Mouse (Mus musculus) CH12.LX (cell line): ENCODE measurements around the gene Usp32. TPM values are rescaled to one million over a fixed set of nuclear protein-coding genes. Genes with fewer than 3 reads are reported as not detected.

Source experiments
- DNase-seq: peaks from one replicate; pipeline ENCODE4 v3.0.0-alpha.2; 2013; ENCODE audit errors: extremely low read depth
- H3K27ac ChIP-seq: 2 replicates; pipeline ENCODE4 v1.5.1; 2012; ENCODE audit warnings: low read depth, mild to moderate bottlenecking, control low read depth, moderate library complexity; ENCODE audit not compliant: insufficient read depth
- H3K27me3 ChIP-seq: replicated peaks from 2 replicates; pipeline ENCODE3; 2012; ENCODE audit warnings: inconsistent platforms
- H3K36me3 ChIP-seq, 2 experiments: replicated peaks in 1 of 2; 2 replicates each; pipeline versions ENCODE3 to v1.6.1; 2012; ENCODE audit warnings: inconsistent platforms in 1 of 2, low read length in 1 of 2, mild to moderate bottlenecking in 1 of 2, mixed read lengths in 1 of 2, moderate library complexity in 1 of 2; ENCODE audit not compliant: control insufficient read depth in 1 of 2, insufficient read depth in 1 of 2
- H3K4me1 ChIP-seq, 2 experiments: 2 replicates each; pipeline ENCODE4 v1.6.1; 2012; ENCODE audit warnings: inconsistent platforms in 1 of 2, moderate library complexity in 1 of 2; ENCODE audit not compliant: insufficient read depth in 2 of 2, control insufficient read depth in 1 of 2
- H3K4me2 ChIP-seq: 2 replicates; pipeline ENCODE4 v1.6.1; 2012; ENCODE audit warnings: low read depth, mild to moderate bottlenecking, control low read depth; ENCODE audit not compliant: poor library complexity, insufficient read depth, severe bottlenecking
- H3K4me3 ChIP-seq, 3 experiments: fragments of 150-350 bp in 1 of 3; sonication (generic) in 1 of 3; replicated peaks in 1 of 3; 2 replicates each; pipeline versions ENCODE3 to v1.5.1; 2011 to 2012; ENCODE audit warnings: low read depth in 2 of 3, low read length in 2 of 3, mild to moderate bottlenecking in 2 of 3, moderate library complexity in 2 of 3, control low read depth in 1 of 3, improper control_type of control experiment in 1 of 3, inconsistent platforms in 1 of 3, mixed read lengths in 1 of 3; ENCODE audit not compliant: poor library complexity in 1 of 3
- H3K79me2 ChIP-seq: replicated peaks from 2 replicates; pipeline ENCODE4 v1.6.1; 2012; ENCODE audit warnings: mild to moderate bottlenecking, moderate library complexity; ENCODE audit not compliant: control insufficient read depth, poor library complexity, insufficient read depth, severe bottlenecking; ENCODE audit errors: extremely low read depth
- H3K9ac ChIP-seq: 2 replicates; pipeline ENCODE4 v1.6.1; 2012; ENCODE audit warnings: low read depth, mild to moderate bottlenecking, control low read depth, moderate library complexity; ENCODE audit not compliant: insufficient read depth
- H3K9me3 ChIP-seq: replicated peaks from 2 replicates; pipeline ENCODE3; 2012; ENCODE audit warnings: low read length, inconsistent platforms, mixed read lengths
- BHLHE40 ChIP-seq: IDR thresholded peaks from 2 replicates; pipeline ENCODE4 v1.6.1; 2011; ENCODE audit warnings: mild to moderate bottlenecking, low read depth, low read length, improper control_type of control experiment
- E2F4 ChIP-seq: IDR thresholded peaks from 2 replicates; pipeline ENCODE4 v1.6.1; 2011; ENCODE audit warnings: low read depth, low read length, improper control_type of control experiment; ENCODE audit not compliant: insufficient replicate concordance
- ELF1 ChIP-seq: IDR thresholded peaks from 2 replicates; pipeline ENCODE4 v1.6.1; 2014; ENCODE audit warnings: low read depth, mild to moderate bottlenecking, inconsistent platforms, low read length, improper control_type of control experiment
- EP300 ChIP-seq: IDR thresholded peaks from 2 replicates; pipeline ENCODE4 v1.6.1; 2011; ENCODE audit warnings: low read length, improper control_type of control experiment
- ETS1 ChIP-seq: conservative IDR thresholded peaks from 2 replicates; pipeline ENCODE4 v1.6.1; 2012; ENCODE audit warnings: low read depth, mild to moderate bottlenecking, inconsistent platforms, low read length, improper control_type of control experiment, moderate library complexity
- IRF4 ChIP-seq: IDR thresholded peaks from 2 replicates; pipeline ENCODE4 v1.6.1; 2014; ENCODE audit warnings: low read depth, mild to moderate bottlenecking, inconsistent platforms, low read length, improper control_type of control experiment
- JUN ChIP-seq: IDR thresholded peaks from 2 replicates; pipeline ENCODE4 v1.6.1; 2011; ENCODE audit warnings: low read depth, mild to moderate bottlenecking, low read length, improper control_type of control experiment, moderate library complexity; ENCODE audit not compliant: insufficient read depth
- KAT2A ChIP-seq: IDR thresholded peaks from 2 replicates; pipeline ENCODE4 v1.6.1; 2012; ENCODE audit warnings: low read length, improper control_type of control experiment, inconsistent platforms; ENCODE audit not compliant: insufficient replicate concordance
- MAFK ChIP-seq: IDR thresholded peaks from 2 replicates; pipeline ENCODE4 v1.6.1; 2011; ENCODE audit warnings: low read length, improper control_type of control experiment; ENCODE audit not compliant: insufficient replicate concordance
- NELFE ChIP-seq: IDR thresholded peaks from 2 replicates; pipeline ENCODE4 v1.6.1; 2011; ENCODE audit warnings: low read depth, low read length, improper control_type of control experiment
- NRF1 ChIP-seq: IDR thresholded peaks from 2 replicates; pipeline ENCODE4 v1.6.1; 2014; ENCODE audit warnings: low read depth, mild to moderate bottlenecking, inconsistent platforms, low read length, improper control_type of control experiment, moderate library complexity
- RAD21 ChIP-seq: IDR thresholded peaks from 2 replicates; pipeline ENCODE4 v1.6.1; 2011; ENCODE audit warnings: low read depth, mild to moderate bottlenecking, low read length, improper control_type of control experiment, moderate library complexity
- SIN3A ChIP-seq: IDR thresholded peaks from 2 replicates; pipeline ENCODE4 v1.6.1; 2012; ENCODE audit warnings: low read length, improper control_type of control experiment, inconsistent platforms
- SMC3 ChIP-seq: IDR thresholded peaks from 2 replicates; pipeline ENCODE4 v1.6.1; 2011; ENCODE audit warnings: low read depth, low read length, improper control_type of control experiment
- TBP ChIP-seq: conservative IDR thresholded peaks from 2 replicates; pipeline ENCODE4 v1.6.1; 2011; ENCODE audit warnings: low read depth, low read length, improper control_type of control experiment
- TCF12 ChIP-seq: IDR thresholded peaks from 2 replicates; pipeline ENCODE4 v1.6.1; 2014; ENCODE audit warnings: low read depth, mild to moderate bottlenecking, inconsistent platforms, low read length, improper control_type of control experiment
- ZC3H11A ChIP-seq: IDR thresholded peaks from 2 replicates; pipeline ENCODE4 v1.6.1; 2012; ENCODE audit warnings: low read depth, mild to moderate bottlenecking, inconsistent platforms, low read length, improper control_type of control experiment
- ZKSCAN1 ChIP-seq: IDR thresholded peaks from 2 replicates; pipeline ENCODE4 v1.6.1; 2012; ENCODE audit warnings: low read depth, inconsistent platforms, low read length, improper control_type of control experiment, borderline replicate concordance
- ZMIZ1 ChIP-seq: IDR thresholded peaks from 2 replicates; pipeline ENCODE4 v1.6.1; 2012; ENCODE audit warnings: low read depth, mild to moderate bottlenecking, inconsistent platforms, low read length, improper control_type of control experiment
- ZNF384 ChIP-seq: IDR thresholded peaks from 2 replicates; pipeline ENCODE4 v1.6.1; 2012; ENCODE audit warnings: low read depth, low read length, improper control_type of control experiment, inconsistent platforms
- dilution Hi-C: fragments of 300-500 bp; cut with MboI; formaldehyde crosslinking; loops from 2 replicates; pipeline ENCODE4 v1.14.3; 2020; ENCODE audit warnings: low sequenced_read_pairs; ENCODE audit not compliant: extremely low pct_unique_long_range_greater_than_20kb, extremely low pct_ligation_motif_present
- in situ Hi-C: fragments of 300-500 bp; cut with MboI; formaldehyde crosslinking; loops from 3 replicates; pipeline ENCODE4 v1.14.3; 2019; ENCODE audit warnings: low sequenced_read_pairs, low pct_ligation_motif_present, low pct_unique_long_range_greater_than_20kb, mixed read lengths
- polyA plus RNA-seq: library from polyadenylated mRNA; unstranded; fragments of >175 nt; gene quantifications from 2 replicates; pipeline ENCODE4 v1.2.1, GENCODE M21; 2012; ENCODE audit warnings: low read depth; ENCODE audit not compliant: insufficient read length
- total RNA-seq, 2 experiments: library from RNA; depleted of rRNA; stranded (reverse); fragments of 300-350 nt in 1 of 2; fragments of >200 nt in 1 of 2; gene quantifications; 2 replicates each; pipeline ENCODE4 v1.2.3; 2012 to 2014

Gene Usp32
- total and polyA plus RNA-seq, 3 experiments: 7.4 to 12.0 (median 11.8) TPM

DNA sequence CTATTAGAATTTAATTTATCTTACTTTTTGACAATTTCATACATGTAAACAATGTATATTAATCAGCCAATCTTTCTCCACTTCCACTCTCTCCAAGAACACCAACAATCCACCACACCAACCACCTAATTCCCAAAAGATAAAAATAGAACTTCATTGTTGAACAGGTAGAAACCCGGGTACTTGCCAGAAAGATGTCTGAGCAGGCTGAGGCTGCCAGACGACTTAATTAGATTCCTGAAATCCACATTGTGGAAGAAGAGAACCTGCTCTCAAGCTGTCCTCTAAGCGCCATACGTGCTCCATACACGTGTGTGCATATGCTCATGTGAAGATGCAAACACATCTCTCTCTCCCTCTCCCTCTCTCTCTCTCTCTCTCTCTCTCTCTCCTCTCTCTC, 83.1 kb downstream of the Usp32 start:
- in situ Hi-C loops (no loop called here), dilution Hi-C loops (no loop called here)
- Histone ChIP-seq H3K27ac (no peak overlapping the region), H3K4me1 (peaks cover 0 to 17% of the 10 kb centered on the region in 2 experiments; a peak in 2 of 4 replicates), H3K79me2 (no peaks in the 10 kb centered on the region), H3K9me3 (no peaks in the 10 kb centered on the region), H3K4me2 (no peak overlapping the region), H3K4me3 (no peak overlapping the region), H3K36me3 (peaks cover 0 to 11% of the 10 kb centered on the region in 2 experiments), H3K9ac (no peak overlapping the region), H3K27me3 (no peaks in the 10 kb centered on the region)
- TF ChIP-seq ETS1 (no peak), MAFK (no peak), ELF1 (no peak)
- no peak for DNase-seq

DNA sequence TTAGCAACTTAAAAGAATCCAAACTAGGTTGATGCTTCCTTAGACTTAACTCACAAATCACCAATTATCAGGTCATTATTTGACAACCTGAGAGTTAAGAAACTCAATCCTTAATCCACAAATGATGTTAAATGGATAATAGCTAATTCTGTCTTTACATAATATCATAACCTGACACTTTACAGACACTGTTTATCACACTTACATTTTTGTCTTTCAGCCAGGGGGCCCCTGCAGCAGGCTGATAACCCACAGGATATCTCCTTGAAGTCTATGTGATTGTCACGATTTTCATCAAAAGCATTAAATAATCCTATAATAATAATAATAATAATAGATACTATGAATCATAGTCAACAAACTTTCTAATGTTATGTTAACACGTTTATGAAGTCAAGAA, 84.4 kb downstream of the Usp32 start:
- Histone ChIP-seq H3K4me1 (peaks cover 0 to 15% of the 10 kb centered on the region in 2 experiments; a peak in 2 of 4 replicates), H3K4me2 (no peak overlapping the region), H3K4me3 (no peak overlapping the region), H3K27me3 (no peaks in the 10 kb centered on the region), H3K9me3 (no peaks in the 10 kb centered on the region), H3K79me2 (no peaks in the 10 kb centered on the region), H3K36me3 (peaks cover 0 to 12% of the 10 kb centered on the region in 2 experiments), H3K9ac (no peak overlapping the region), H3K27ac (no peak overlapping the region)
- DNase-seq: no peak
- in situ Hi-C loops (no loop called here), dilution Hi-C loops (no loop called here)
- TF ChIP-seq TBP (no peak), SIN3A (no peak), KAT2A (no peak), E2F4 (no peak), ZMIZ1 (no peak), ZC3H11A (no peak), TCF12 (no peak), IRF4 (no peak), JUN (no peak), EP300 (no peak), RAD21 (no peak), SMC3 (no peak), NELFE (no peak), ZNF384 (no peak), NRF1 (no peak), ZKSCAN1 (no peak), BHLHE40 (no peak)
